Mouse (Mus musculus) MEL (cell line): ENCODE data around the gene Akt3. TPM values are rescaled to one million over a fixed set of nuclear protein-coding genes. Genes with fewer than 3 reads are reported as not detected.

Source experiments
- DNase-seq: peaks from one replicate; pipeline ENCODE4 v3.0.0; 2011; ENCODE audit warnings: low read depth, low spot score
- H3K27ac ChIP-seq: 2 replicates; pipeline ENCODE4 v1.5.1; 2012; ENCODE audit warnings: low read depth, mild to moderate bottlenecking, control low read depth, low read length, moderate library complexity; ENCODE audit not compliant: control insufficient read depth
- H3K27me3 ChIP-seq, 2 experiments: fragments of 150-350 bp in 1 of 2; sonication (generic) in 1 of 2; 2 replicates each; pipeline ENCODE4 v1.6.1; 2012; ENCODE audit warnings: low read length in 2 of 2, mild to moderate bottlenecking in 2 of 2, improper control_type of control experiment in 1 of 2, moderate library complexity in 1 of 2; ENCODE audit not compliant: insufficient read depth in 2 of 2, control insufficient read depth in 1 of 2
- H3K36me3 ChIP-seq, 2 experiments: 2 replicates each; pipeline ENCODE4 v1.6.1; 2012 to 2014; ENCODE audit warnings: low read length in 2 of 2, improper control_type of control experiment in 1 of 2, inconsistent platforms in 1 of 2, mild to moderate bottlenecking in 1 of 2; ENCODE audit not compliant: insufficient read depth in 2 of 2, control insufficient read depth in 1 of 2
- H3K4me1 ChIP-seq, 2 experiments: fragments of 150-350 bp in 1 of 2; sonication (generic) in 1 of 2; 2 replicates each; pipeline ENCODE4 v1.6.1; 2012; ENCODE audit warnings: low read length in 2 of 2, improper control_type of control experiment in 1 of 2, mild to moderate bottlenecking in 1 of 2; ENCODE audit not compliant: insufficient read depth in 2 of 2, control insufficient read depth in 1 of 2
- H3K4me3 ChIP-seq, 2 experiments: fragments of 150-350 bp in 1 of 2; sonication (generic) in 1 of 2; 2 replicates each; pipeline ENCODE4 v1.5.1; 2012; ENCODE audit warnings: low read depth in 2 of 2, low read length in 2 of 2, mild to moderate bottlenecking in 2 of 2, moderate library complexity in 2 of 2, control low read depth in 1 of 2, improper control_type of control experiment in 1 of 2; ENCODE audit not compliant: control insufficient read depth in 1 of 2, insufficient read depth in 1 of 2
- H3K79me2 ChIP-seq: 2 replicates; pipeline ENCODE4 v1.6.1; 2012; ENCODE audit warnings: mild to moderate bottlenecking, low read length, moderate library complexity; ENCODE audit not compliant: control insufficient read depth, poor library complexity, insufficient read depth
- H3K9ac ChIP-seq: 2 replicates; pipeline ENCODE4 v1.6.1; 2012; ENCODE audit warnings: low read depth, mild to moderate bottlenecking, control low read depth, low read length, moderate library complexity; ENCODE audit not compliant: control insufficient read depth, poor library complexity, severe bottlenecking
- H3K9me3 ChIP-seq: fragments of 150-350 bp; sonication (generic); replicated peaks from 2 replicates; pipeline ENCODE4 v1.6.1; 2012; ENCODE audit warnings: mild to moderate bottlenecking, low read length, improper control_type of control experiment, moderate library complexity; ENCODE audit not compliant: insufficient read depth
- CHD1 ChIP-seq: IDR thresholded peaks from 2 replicates; pipeline ENCODE4 v1.6.1; 2012; ENCODE audit warnings: low read depth, mild to moderate bottlenecking, inconsistent platforms, low read length, improper control_type of control experiment
- CTCF ChIP-seq, 3 experiments: IDR thresholded peaks in 2 of 3; conservative IDR thresholded peaks in 1 of 3; 2 replicates each; pipeline ENCODE4 v1.5.1; 2011 to 2012; ENCODE audit warnings: low read length in 3 of 3, low read depth in 2 of 3, mild to moderate bottlenecking in 2 of 3, improper control_type of control experiment in 1 of 3, inconsistent platforms in 1 of 3, mixed read lengths in 1 of 3, moderate library complexity in 1 of 3; ENCODE audit not compliant: control insufficient read depth in 1 of 3, insufficient read depth in 1 of 3, poor library complexity in 1 of 3, severe bottlenecking in 1 of 3
- E2F4 ChIP-seq: IDR thresholded peaks from 2 replicates; pipeline ENCODE4 v1.6.1; 2011; ENCODE audit warnings: low read depth, low read length, improper control_type of control experiment, borderline replicate concordance
- EP300 ChIP-seq, 2 experiments: IDR thresholded peaks; 2 replicates each; pipeline ENCODE4 v1.6.1; 2011; ENCODE audit warnings: improper control_type of control experiment in 2 of 2, low read length in 2 of 2, low read depth in 1 of 2, mild to moderate bottlenecking in 1 of 2
- KAT2A ChIP-seq: conservative IDR thresholded peaks from 2 replicates; pipeline ENCODE4 v1.6.1; 2012; ENCODE audit warnings: low read depth, low read length, improper control_type of control experiment, inconsistent platforms
- MAFK ChIP-seq: IDR thresholded peaks from 2 replicates; pipeline ENCODE4 v1.6.1; 2011; ENCODE audit warnings: low read depth, mild to moderate bottlenecking, low read length, improper control_type of control experiment, borderline replicate concordance
- SIN3A ChIP-seq: IDR thresholded peaks from 2 replicates; pipeline ENCODE4 v1.6.1; 2012; ENCODE audit warnings: low read length, improper control_type of control experiment, inconsistent platforms
- TAL1 ChIP-seq: IDR thresholded peaks from 2 replicates; pipeline ENCODE4 v1.6.1; 2012; ENCODE audit warnings: mild to moderate bottlenecking, inconsistent platforms, low read length, moderate library complexity, mixed read lengths
- USF2 ChIP-seq, 2 experiments: IDR thresholded peaks; 2 replicates each; pipeline ENCODE4 v1.6.1; 2011 to 2012; ENCODE audit warnings: improper control_type of control experiment in 2 of 2, low read length in 2 of 2, borderline replicate concordance in 1 of 2, inconsistent platforms in 1 of 2, low read depth in 1 of 2, mild to moderate bottlenecking in 1 of 2; ENCODE audit not compliant: insufficient read depth in 1 of 2
- ZMIZ1 ChIP-seq: IDR thresholded peaks from 2 replicates; pipeline ENCODE4 v1.6.1; 2012; ENCODE audit warnings: low read depth, mild to moderate bottlenecking, inconsistent platforms, low read length, improper control_type of control experiment, moderate library complexity
- polyA plus RNA-seq, 2 experiments: library from polyadenylated mRNA; stranded (reverse) in 1 of 2; unstranded in 1 of 2; fragments of >175 nt in 1 of 2; fragments of >200 nt in 1 of 2; gene quantifications; 2 replicates each; pipeline versions ENCODE4 v1.2.1 to v1.2.4; 2012; ENCODE audit warnings: low replicate concordance in 2 of 2, low read depth in 1 of 2; ENCODE audit not compliant: insufficient read length in 2 of 2, insufficient read depth in 1 of 2, missing spikeins in 1 of 2
- total RNA-seq: library from RNA; depleted of rRNA; stranded (reverse); fragments of 300-350 nt; gene quantifications from 2 replicates; pipeline ENCODE4 v1.2.3, GENCODE M21; 2012

Akt3 gene
- total and polyA plus RNA-seq, 3 experiments, result 3.5 to 6.2 TPM; not detected in 1

- Histone ChIP-seq H3K79me2 (no peaks in the 10 kb centered on the region), H3K4me1 (peaks cover 0 to 5% of the 10 kb centered on the region in 2 experiments; a peak in 2 of 4 replicates), H3K9ac (no peak overlapping the region), H3K4me3 (no peak overlapping the region), H3K9me3 (no peaks in the 10 kb centered on the region), H3K27me3 (no peaks in the 10 kb centered on the region), H3K36me3 (peaks cover 0 to 9% of the 10 kb centered on the region in 2 experiments; a peak in 2 of 4 replicates), H3K27ac (no peak overlapping the region)
- no peak for DNase-seq
- TF ChIP-seq MAFK, result no peak
Observed at GRCm38 (mm10) chr1:177019668-177020067, 238.3 kb downstream of the Akt3 start.

GRCm38 (mm10) chr1:177018750-177019149 lies 239.3 kb downstream of the Akt3 start:
- Histone ChIP-seq H3K79me2 (no peaks in the 10 kb centered on the region), H3K9me3 (no peaks in the 10 kb centered on the region), H3K27me3 (no peaks in the 10 kb centered on the region), H3K4me1 (peaks cover 0 to 5% of the 10 kb centered on the region in 2 experiments; a peak in 2 of 4 replicates), H3K4me3 (no peak overlapping the region), H3K36me3 (peaks cover 0 to 9% of the 10 kb centered on the region in 2 experiments; a peak in 2 of 4 replicates), H3K27ac (no peak overlapping the region), H3K9ac (no peak overlapping the region)
- TF ChIP-seq ZMIZ1, result no peak
- TF ChIP-seq EP300 (IDR thresholded peaks at IDR 0.05; ENCODE audit: low read depth in 1 of 2, low read length in 2 of 2), result no peak
- DNase-seq, result no peak

GRCm38 (mm10) chr1:177016729-177017128 lies 241.3 kb downstream of the Akt3 start:
- Histone ChIP-seq H3K36me3 (peaks cover 0 to 6% of the 10 kb centered on the region in 2 experiments; a peak in 2 of 4 replicates), H3K4me3 (no peak overlapping the region), H3K9ac (no peak overlapping the region), H3K9me3 (no peaks in the 10 kb centered on the region), H3K27me3 (no peaks in the 10 kb centered on the region), H3K27ac (no peak overlapping the region), H3K4me1 (peaks cover 0 to 5% of the 10 kb centered on the region in 2 experiments; a peak in 2 of 4 replicates), H3K79me2 (no peaks in the 10 kb centered on the region)
- TF ChIP-seq SIN3A (no peak), TAL1 (no peak), E2F4 (no peak), CHD1 (no peak), USF2 (IDR thresholded peaks at IDR 0.05; ENCODE audit: borderline replicate concordance in 1 of 2, insufficient read depth in 1 of 2, low read depth in 1 of 2, low read length in 2 of 2) (no peak), MAFK (no peak), KAT2A (no peak), CTCF (IDR thresholded peaks at IDR 0.05 in 2 of 3, conservative IDR thresholded peaks at IDR 0.05 in 1 of 3; ENCODE audit: control insufficient read depth in 1 of 3, insufficient read depth in 1 of 3, low read depth in 2 of 3, low read length in 3 of 3, poor library complexity in 1 of 3, severe bottlenecking in 1 of 3) (no peak)
- no peak for DNase-seq
